Mouse (Mus musculus): ENCODE data around the gene Mlx.

Mlx gene

DNA sequence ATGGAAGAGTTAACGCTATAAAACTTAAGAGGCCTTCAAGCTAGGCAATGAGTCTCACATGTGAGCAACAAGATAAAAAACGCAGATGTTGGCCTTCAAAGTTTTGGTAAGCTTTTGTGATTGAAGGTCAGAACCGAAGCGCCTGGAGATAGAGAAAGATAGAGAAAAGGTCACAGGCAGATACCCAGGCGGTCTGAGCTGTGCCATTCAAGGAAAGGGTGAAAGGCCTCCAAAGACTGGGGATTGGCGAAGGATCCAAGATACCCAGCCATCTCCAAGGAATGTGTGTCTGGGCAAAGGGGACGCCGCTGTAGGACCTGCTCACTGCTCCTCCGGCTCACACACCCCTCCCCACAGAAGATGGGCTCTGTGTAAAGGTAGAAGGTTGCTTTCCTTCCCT lies 22.1 kb upstream of the Mlx start:
- DNase-seq (ENCODE audit: low spot score in 2 of 2): no peak

DNA sequence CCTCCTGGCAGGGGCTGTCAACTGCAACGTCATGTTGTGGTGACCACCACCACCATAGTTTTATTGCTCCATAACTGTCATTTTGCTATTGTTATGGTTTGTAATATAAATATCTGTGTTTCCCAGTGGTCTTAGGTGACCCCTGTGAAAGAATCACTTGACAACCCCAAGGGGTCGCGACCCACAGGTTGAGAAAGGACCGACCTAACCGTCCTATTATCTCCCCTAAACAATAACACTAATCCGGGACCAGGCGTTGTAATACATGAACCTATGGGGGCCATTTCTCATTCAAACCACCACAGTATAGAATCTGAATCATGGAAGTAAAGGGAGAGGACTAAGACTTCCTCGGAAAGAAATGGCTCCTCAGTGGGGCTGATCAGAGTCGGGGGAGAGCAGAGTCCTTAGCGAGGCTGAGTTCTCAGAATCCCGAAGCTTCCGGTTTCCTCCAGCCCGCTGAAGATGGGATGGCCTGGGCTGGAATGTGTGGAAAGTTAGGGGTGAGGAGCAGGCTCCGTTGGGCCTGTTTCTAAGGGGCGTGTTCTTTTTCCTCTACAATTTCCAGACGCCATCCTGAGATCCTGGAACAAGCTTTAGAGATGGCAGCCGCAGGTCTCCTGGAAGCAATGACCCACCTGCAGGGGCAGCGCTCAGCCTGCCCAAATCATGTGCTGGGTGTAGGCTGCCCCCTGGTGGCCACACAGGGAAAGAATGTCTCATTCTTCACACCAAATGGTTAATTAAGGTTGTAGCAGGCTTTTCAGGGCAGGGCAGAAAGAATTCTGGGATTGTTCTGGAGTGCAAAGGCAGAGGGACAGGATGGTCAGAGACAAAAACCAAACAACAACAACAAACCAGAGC lies 20.3 kb upstream of the Mlx start:
- peak; percentile 87 to 91 for DNase-seq (ENCODE audit: low spot score in 2 of 2)

DNA sequence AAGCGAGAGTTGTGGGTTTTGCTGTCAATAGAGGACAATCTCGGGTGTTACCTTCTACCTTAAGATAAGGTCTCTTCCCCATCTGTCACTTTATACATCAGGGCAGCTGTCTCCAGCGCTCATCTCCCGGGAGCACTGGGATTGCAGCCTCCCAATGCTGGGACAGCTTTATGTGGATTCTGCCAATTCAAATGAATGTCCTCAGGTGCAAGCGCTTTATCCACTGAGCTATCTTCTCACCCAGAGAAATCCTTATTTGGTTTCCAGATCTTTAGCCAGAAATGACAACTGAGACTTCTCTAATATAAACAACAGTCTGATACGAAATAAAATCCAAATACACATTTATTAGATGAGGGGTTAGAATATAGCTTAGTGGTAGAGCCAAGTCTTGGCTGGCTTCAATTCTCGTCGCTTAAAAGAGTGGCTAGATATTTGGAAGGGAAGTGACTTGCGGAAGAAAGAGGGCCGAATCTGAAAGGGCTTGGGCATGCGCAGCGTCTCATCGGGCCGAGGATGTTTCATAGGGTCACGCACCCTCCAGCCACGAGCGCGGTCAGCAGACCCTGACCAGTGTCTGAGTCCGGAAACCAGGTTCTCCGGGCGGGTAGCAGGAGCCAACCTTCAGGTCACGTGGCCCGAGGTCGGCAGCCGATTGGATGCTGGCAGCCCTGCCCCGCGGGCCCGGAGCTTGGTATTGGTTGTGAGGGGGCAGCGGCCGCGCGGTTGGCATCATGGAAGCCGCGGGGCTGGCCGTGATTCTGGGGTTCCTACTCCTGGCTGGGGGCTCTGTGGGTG lies 17.5 kb upstream of the Mlx start, which contains the start of gene Naglu:
Gene Naglu (plus strand): TSS at position 622 of the 798 bp plus-strand sequence.
- peak; percentile 91 to 97 for DNase-seq (ENCODE audit: low spot score in 2 of 2)

DNA sequence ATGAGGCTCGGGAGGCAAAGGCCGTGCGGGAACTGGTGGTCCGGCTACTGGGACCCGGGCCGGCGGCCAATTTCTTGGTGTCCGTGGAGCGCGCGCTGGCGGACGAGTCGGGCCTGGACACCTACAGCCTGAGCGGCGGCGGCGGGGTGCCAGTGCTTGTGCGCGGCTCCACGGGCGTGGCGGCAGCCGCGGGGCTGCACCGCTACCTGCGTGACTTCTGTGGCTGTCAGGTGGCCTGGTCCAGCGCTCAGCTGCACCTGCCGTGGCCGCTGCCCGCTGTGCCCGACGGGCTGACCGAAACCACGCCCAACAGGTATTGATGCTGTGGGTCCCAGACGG lies 16.9 kb upstream of the Mlx start:
- no peak for DNase-seq (ENCODE audit: low spot score in 2 of 2)

GRCm38 (mm10) chr11:101070987-101071386 lies 16.1 kb upstream of the Mlx start:
- DNase-seq (ENCODE audit: low spot score in 2 of 2): no peak

DNA sequence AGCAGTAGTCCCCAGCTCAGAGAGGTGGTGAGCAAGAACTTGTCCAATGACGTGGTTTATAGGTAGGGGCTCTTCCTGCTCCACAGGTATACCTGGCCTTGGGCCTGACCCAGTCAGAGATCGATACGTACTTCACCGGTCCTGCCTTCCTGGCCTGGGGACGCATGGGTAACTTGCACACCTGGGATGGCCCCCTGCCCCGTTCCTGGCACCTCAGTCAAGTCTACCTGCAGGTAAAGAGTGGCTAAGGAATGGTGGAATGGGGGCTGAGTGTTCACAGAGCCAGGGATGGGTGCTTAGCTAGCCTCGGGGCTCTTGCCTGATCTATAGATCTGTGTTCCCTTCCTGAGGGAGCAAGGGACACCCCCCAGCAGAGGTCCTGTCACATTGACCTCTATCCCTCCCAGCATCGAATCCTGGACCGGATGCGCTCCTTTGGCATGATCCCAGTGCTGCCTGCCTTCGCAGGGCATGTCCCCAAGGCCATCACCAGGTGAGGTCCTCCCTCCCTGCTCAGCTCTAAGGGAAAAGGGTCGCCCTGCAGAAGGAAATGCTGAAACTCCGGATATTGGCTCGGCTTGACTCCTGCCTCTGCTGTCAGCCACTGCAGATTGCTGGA lies 15.2 kb upstream of the Mlx start:
- DNase-seq (ENCODE audit: low spot score in 2 of 2): no peak

- DNase-seq (ENCODE audit: low spot score in 2 of 2): no peak
These were observed 9.0 kb upstream of the Mlx start, which contains the start of gene Hsd17b1 for GRCm38 (mm10) chr11:101078121-101078520. Gene Hsd17b1, plus strand, starts transcription at chr11:101078411.

DNA sequence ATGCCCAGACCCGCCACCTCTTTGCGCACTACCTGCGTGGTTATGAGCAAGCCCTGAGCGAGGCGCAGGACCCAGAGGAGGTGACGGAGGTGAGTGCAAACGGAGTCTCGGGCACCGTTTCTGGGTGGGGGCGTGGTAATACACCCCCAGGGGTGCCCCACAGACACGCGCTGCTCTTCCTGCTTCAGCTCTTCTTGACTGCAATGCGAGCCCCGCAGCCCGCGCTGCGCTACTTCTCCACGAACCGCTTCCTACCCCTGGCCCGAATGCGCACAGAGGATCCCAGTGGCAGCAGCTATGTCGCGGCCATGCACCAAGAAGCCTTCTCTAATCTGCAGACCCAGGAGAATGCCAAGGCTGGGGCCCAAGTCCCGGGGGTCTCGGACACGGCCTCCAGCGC lies 7.3 kb upstream of the Mlx start:
- no peak for DNase-seq (ENCODE audit: low spot score in 2 of 2)

DNA sequence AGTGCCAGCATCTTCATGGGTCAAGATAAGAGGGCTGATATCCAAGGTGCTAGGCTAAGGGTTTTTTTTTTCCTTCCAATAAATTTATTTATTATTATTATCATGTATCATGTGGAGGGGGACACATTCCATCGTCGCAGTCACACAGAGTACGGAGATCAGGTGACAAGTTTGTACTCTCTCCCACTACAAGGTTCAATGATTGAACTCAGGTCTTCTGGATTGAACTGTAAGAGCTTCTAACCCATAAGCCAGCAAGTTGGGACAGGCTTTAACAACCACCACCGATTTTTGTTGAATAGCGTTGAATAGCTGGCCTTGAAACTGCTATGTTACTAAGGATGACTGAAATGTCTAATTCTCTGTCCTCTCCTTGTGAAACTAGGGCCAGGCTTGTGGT lies 6.7 kb upstream of the Mlx start:
- DNase-seq (ENCODE audit: low spot score in 2 of 2): no peak

GRCm38 (mm10) chr11:101081659-101082058 lies 5.4 kb upstream of the Mlx start:
- DNase-seq (ENCODE audit: low spot score in 2 of 2): no peak

- peak; percentile 83 for DNase-seq (ENCODE audit: low spot score in 2 of 2)
These were observed 4.6 kb upstream of the Mlx start, which contains the start of gene Coasy for GRCm38 (mm10) chr11:101082208-101083082. Gene Coasy, plus strand, starts transcription at chr11:101082565.

DNA sequence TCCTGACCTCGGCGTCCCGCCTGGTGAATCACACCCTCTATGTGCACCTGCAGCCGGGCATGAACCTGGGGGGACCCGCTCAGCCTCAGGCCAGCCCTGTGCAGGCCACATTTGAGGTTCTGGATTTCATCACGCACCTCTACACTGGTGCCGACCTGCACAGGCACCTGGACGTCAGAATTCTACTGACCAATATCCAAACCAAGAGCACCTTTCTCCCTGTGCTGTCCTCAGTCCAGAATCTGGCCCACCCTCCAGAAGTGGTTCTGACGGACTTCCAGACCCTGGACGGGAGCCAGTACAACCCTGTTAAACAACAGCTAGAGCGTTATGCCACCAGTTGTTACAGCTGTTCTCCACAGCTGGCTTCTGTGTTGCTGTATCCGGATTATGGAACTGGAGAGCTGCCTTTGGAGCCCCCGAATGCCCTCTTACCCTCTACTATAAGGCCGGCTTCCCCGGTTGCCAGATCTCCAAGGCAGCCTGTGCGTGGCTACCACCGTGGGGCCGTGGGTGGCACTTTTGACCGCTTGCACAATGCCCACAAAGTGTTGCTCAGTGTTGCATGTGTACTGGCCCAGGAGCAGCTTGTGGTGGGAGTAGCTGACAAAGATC lies 3.9 kb upstream of the Mlx start:
- DNase-seq (ENCODE audit: low spot score in 2 of 2): peak in 1 of 2 experiments; percentile 22

DNA sequence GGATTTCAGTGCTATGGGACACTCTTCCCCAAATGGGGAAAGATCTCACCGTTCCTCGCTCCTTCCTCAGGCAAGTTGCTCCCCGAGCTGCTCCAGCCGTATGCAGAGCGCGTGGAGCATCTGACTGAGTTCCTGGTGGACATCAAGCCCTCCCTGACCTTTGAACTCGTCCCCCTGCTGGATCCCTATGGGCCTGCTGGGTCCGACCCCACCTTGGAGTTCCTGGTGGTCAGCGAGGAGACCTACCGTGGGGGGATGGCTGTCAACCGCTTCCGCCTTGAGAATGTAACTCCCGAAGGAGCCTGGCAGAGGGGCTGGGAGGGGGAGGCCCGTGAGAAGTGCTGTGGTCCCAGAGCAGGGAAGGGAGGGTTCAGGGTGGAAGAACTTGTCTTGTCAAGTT lies 2.8 kb upstream of the Mlx start:
- no peak for DNase-seq (ENCODE audit: low spot score in 2 of 2)

GRCm38 (mm10) chr11:101084811-101085210 lies 2.3 kb upstream of the Mlx start:
- DNase-seq (ENCODE audit: low spot score in 2 of 2): peak in 1 of 2 experiments; percentile 10

- no peak for DNase-seq (ENCODE audit: low spot score in 2 of 2)
These were observed 1.3 kb upstream of the Mlx start for GRCm38 (mm10) chr11:101085617-101086322.

- peak in 1 of 2 experiments; percentile 9 for DNase-seq (ENCODE audit: low spot score in 2 of 2)
These were observed 778 bp upstream of the Mlx start for GRCm38 (mm10) chr11:101086323-101086674.

DNA sequence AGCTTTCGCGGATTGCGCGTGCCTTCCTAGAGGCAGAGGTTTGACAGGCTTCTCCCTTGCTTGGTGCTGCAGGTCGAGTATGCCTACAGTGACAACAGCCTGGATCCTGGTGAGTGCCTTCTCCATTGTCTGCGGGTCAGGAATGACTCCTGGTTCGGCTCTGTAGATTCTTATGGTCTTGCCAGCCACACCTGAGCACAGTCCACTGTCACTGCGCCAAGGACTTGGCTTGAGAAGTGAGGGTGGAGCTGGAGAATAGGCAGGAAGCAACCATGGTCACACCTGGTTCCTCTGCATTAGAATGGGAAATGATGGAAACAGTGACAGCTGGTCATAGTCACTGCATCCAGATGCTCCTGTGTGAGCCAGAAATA lies 592 bp downstream of the Mlx start:
- no peak for DNase-seq (ENCODE audit: low spot score in 2 of 2)

GRCm38 (mm10) chr11:101089931-101090330 lies 2.9 kb downstream of the Mlx start:
- no peak for DNase-seq (ENCODE audit: low spot score in 2 of 2)

DNA sequence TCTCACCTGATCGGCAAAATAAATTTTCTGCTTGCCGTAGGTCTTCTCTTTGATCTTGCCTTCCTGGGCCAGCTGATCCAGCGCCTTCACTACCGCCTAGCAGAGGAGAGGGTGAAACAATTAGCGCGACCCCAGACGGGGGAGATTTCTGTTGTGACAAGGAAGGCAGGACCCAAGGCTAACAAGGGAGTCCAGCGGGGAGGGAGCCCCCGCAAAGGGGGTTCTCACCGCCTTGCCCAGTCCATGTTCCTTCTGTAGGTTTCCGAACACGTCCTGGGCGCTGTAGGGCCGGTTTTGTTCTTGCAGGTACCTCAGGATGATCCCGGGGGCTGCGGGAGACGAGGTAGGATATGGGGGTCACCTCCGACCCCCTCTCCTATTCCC lies 7.8 kb downstream of the Mlx start:
- DNase-seq (ENCODE audit: low spot score in 2 of 2): no peak

GRCm38 (mm10) chr11:101095314-101096024 lies 8.4 kb downstream of the Mlx start, which contains the start of gene Psmc3ip:
Gene Psmc3ip, minus strand, starts transcription at chr11:101095436.
- peak; percentile 93 to 97 for DNase-seq (ENCODE audit: low spot score in 2 of 2)
